Mouse (Mus musculus): ENCODE data around the gene Cubn. TPM values are rescaled to one million over a fixed set of nuclear protein-coding genes. Genes with fewer than 3 reads are reported as not detected.

Gene Cubn
- total and polyA plus RNA-seq, 2 experiments from 2014 or later, result 0.39 to 1.9 TPM

DNA sequence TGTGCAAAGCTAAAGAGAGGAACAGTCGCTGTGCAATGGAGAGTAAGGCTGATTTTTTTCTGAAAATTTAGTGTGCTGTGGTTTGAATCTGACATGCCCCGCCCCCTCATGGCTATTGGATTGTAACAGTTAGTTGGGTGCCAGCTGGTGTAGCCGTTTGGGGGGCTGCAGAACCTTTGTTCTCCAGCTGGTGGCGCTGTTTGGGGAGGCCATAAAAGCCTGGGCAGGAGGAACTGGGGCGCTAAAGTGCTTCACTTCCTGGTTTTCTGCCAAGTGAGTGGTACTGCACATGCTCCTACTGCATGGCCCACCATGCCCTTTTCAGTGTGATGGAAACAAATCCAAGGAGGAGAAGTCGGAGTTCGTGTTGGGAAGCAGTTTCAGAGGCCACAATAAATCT, 215.7 kb downstream of the Cubn start:
- Histone ChIP-seq H3K27me3 (ENCODE audit: insufficient read depth, low read length) (no peaks in the 10 kb centered on the region), H3K4me2 (ENCODE audit: low read depth, low read length, poor library complexity, severe bottlenecking) (no peak overlapping the region), H3K36me3 (ENCODE audit: insufficient read depth, low read length) (no peaks in the 10 kb centered on the region), H3K27ac (ENCODE audit: low read depth, low read length) (no peak overlapping the region), H3K9ac (replicated peaks; ENCODE audit: low read length, poor library complexity, severe bottlenecking) (no peak overlapping the region), H3K4me3 (ENCODE audit: low read depth, low read length) (no peak overlapping the region), H3K4me1 (ENCODE audit: insufficient read depth, low read length) (peaks cover under 1% of the 10 kb centered on the region; the same call in 1 of the 2 replicates), H3K9me3 (ENCODE audit: low read length) (no peaks in the 10 kb centered on the region)
- DNase-seq (ENCODE audit: low spot score) (no peak), ATAC-seq (ENCODE audit: low FRiP score) (no peak)
- WGBS, result 65% methylated on average over 7 of the region's 7 CpGs
- TF ChIP-seq CTCF (IDR thresholded peaks at IDR 0.05), result peak; percentile 28

DNA sequence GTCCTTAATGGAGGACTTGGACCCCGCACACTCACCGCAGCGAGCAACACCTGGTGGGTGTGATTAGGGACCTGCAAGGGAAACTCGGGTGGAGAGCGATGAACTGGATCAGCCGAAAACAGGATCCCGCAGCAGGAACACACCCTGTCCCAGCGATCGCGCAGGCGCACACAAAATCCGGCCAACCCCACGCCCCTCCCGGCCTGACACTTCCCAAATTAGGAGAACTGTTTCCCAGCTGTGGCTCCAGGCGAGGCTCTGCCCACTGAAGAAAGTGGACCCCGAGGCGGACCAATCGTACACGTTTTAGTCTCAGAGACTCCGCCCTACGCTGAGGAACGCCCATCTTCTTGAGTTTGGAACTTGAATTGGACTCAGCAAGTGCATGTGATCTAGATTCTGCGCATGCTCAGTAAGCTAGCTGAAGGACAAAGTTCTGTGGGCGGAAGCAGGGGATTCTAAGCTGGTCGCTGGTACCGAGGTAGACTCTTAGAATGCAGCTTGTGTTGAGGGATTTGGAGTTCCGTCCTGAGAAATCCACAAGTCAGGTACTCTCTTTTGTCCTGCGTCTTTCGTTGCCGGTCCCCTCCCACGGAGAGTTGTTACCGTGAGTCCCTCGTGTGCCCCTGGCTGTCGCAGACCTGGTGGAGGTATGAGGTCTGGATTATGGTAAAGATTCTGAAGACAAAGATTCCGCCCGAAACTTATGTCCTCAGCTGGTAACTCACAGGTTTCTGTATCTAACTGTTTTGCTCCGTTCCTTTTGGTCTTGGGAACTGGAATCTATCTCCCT, 220.3 kb downstream of the Cubn start, which contains the start of gene Rsu1:
Rsu1 (minus strand) TSS at position 251 of the 793 bp plus-strand sequence.
- H3K9ac ChIP-seq (replicated peaks; ENCODE audit: low read length, poor library complexity, severe bottlenecking), result peak within 1 kb of the TSS; percentile 59

DNA sequence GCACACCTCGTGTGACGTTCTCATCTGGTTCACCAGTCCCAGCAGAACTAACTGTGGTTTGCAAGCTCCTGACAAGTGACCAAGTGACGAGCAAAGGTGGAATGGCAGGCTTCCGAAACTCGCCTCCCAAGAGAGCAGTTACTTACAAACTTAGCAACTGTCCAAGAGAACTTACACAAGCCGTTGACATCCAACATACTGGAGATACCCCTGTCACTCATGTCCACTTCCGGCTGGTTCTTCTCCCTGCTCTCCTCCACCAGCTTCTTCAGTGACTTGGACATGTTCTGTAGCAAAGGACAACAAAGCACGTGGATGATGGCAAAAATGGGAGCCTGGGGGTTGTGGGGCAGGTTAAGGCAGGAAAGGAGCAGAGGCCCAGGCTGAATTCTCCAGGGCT, 220.9 kb downstream of the Cubn start:
- Histone ChIP-seq H3K9me3 (ENCODE audit: low read length) (no peaks in the 10 kb centered on the region), H3K4me1 (ENCODE audit: insufficient read depth, low read length) (peaks cover 5% of the 10 kb centered on the region; the same call in 1 of the 2 replicates), H3K4me2 (ENCODE audit: low read depth, low read length, poor library complexity, severe bottlenecking) (peak overlapping the region; percentile 91), H3K36me3 (ENCODE audit: insufficient read depth, low read length) (no peaks in the 10 kb centered on the region), H3K4me3 (ENCODE audit: low read depth, low read length) (peak overlapping the region; percentile 63), H3K27me3 (ENCODE audit: insufficient read depth, low read length) (no peaks in the 10 kb centered on the region), H3K9ac (replicated peaks; ENCODE audit: low read length, poor library complexity, severe bottlenecking) (peak overlapping the region; percentile 56), H3K27ac (ENCODE audit: low read depth, low read length) (peak overlapping the region; percentile 68; the same call in 1 of the 2 replicates)
- ATAC-seq (ENCODE audit: low FRiP score) (no peak), DNase-seq (ENCODE audit: low spot score) (no peak)
- TF ChIP-seq CTCF (IDR thresholded peaks at IDR 0.05), result no peak
- WGBS, result 52% methylated on average over 8 of the region's 8 CpGs

More for the DNA sequence above, 220.3 kb downstream of the Cubn start, which contains the start of gene Rsu1:
- no peaks in the 10 kb centered on the region for H3K27me3 ChIP-seq (ENCODE audit: insufficient read depth, low read length)
- TF ChIP-seq CTCF (IDR thresholded peaks at IDR 0.05), result no peak
- peak; percentile 100 for DNase-seq (ENCODE audit: low spot score)
- peaks cover 5% of the 10 kb centered on the region; the same call in 1 of the 2 replicates for H3K4me1 ChIP-seq (ENCODE audit: insufficient read depth, low read length)
- peak within 1 kb of the TSS; percentile 91 for H3K4me2 ChIP-seq (ENCODE audit: low read depth, low read length, poor library complexity, severe bottlenecking)
- peak within 1 kb of the TSS; percentile 63 for H3K4me3 ChIP-seq (ENCODE audit: low read depth, low read length)
- peak; percentile 99 for ATAC-seq (ENCODE audit: low FRiP score)
- no peaks in the 10 kb centered on the region for H3K9me3 ChIP-seq (ENCODE audit: low read length)
- H3K36me3 ChIP-seq (ENCODE audit: insufficient read depth, low read length), result no peaks in the 10 kb centered on the region
- 1% methylated on average over 37 of the region's 37 CpGs for WGBS
- H3K27ac ChIP-seq (ENCODE audit: low read depth, low read length), result peak within 1 kb of the TSS; percentile 68; the same call in 1 of the 2 replicates

DNA sequence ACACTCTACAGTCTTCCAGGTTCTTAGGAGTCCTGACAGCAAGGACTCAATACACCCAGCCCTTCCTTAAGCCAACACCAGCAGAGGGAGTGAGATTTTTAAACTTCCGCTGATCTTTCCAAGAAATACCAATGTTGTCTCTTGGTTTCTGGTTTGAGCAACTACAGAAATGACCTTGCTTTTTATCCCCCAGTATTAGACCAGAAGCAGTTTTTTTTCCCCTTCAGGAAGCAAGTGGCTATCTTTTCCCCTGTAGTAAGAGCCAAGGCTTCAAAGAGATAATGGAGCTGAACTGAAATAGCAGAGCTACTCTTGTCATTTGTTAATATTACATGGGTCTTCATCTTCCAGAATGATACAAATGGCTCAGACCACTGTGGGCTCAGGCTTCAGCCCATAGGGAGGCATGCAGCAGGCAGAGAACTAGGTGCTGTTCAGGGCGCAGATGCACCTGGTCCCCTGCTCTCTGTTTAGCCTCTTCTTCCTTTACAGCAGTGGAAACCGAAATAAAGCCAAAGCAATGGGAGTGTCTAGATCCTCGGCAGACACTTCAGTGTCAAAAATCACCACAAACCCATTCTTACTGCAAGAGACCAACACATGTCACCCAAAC, 222.8 kb downstream of the Cubn start:
- no peak overlapping the region for H3K9ac ChIP-seq (replicated peaks; ENCODE audit: low read length, poor library complexity, severe bottlenecking)
- no peaks in the 10 kb centered on the region for H3K36me3 ChIP-seq (ENCODE audit: insufficient read depth, low read length)
- WGBS, result 96% methylated on average over 4 of the region's 4 CpGs
- peaks cover 5% of the 10 kb centered on the region; the same call in 1 of the 2 replicates for H3K4me1 ChIP-seq (ENCODE audit: insufficient read depth, low read length)
- no peak overlapping the region for H3K4me3 ChIP-seq (ENCODE audit: low read depth, low read length)
- DNase-seq (ENCODE audit: low spot score) (no peak), ATAC-seq (ENCODE audit: low FRiP score) (no peak)
- H3K27ac ChIP-seq (ENCODE audit: low read depth, low read length), result no peak overlapping the region
- no peaks in the 10 kb centered on the region for H3K9me3 ChIP-seq (ENCODE audit: low read length)
- no peaks in the 10 kb centered on the region for H3K27me3 ChIP-seq (ENCODE audit: insufficient read depth, low read length)
- no peak for TF ChIP-seq CTCF (IDR thresholded peaks at IDR 0.05)
- H3K4me2 ChIP-seq (ENCODE audit: low read depth, low read length, poor library complexity, severe bottlenecking), result no peak overlapping the region

DNA sequence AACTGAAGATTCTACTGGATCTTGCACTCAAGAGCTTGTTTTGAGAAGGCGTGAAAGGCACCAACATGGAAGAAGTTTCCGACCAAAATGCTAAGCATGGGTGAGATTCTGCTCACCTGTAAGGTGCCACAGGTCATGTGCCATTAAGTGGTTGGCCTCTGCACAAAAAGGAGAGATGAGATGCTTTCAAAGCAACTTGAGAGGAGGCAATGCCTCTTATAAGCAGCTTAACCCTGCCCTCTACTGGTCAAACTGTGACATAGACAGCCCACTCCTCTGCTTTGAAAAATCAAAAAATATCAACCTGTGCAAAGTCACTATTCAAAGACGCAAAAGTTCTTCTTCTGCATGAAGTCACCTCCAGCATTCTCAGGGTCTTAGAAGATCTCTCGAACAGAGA, 226.7 kb downstream of the Cubn start:
- Histone ChIP-seq H3K4me1 (ENCODE audit: insufficient read depth, low read length) (no peaks in the 10 kb centered on the region), H3K9me3 (ENCODE audit: low read length) (no peaks in the 10 kb centered on the region), H3K4me2 (ENCODE audit: low read depth, low read length, poor library complexity, severe bottlenecking) (no peak overlapping the region), H3K36me3 (ENCODE audit: insufficient read depth, low read length) (no peaks in the 10 kb centered on the region), H3K9ac (replicated peaks; ENCODE audit: low read length, poor library complexity, severe bottlenecking) (no peak overlapping the region), H3K27ac (ENCODE audit: low read depth, low read length) (no peak overlapping the region), H3K27me3 (ENCODE audit: insufficient read depth, low read length) (no peaks in the 10 kb centered on the region), H3K4me3 (ENCODE audit: low read depth, low read length) (no peak overlapping the region)
- peak; percentile 79 for DNase-seq (ENCODE audit: low spot score)
- peak; percentile 90 for TF ChIP-seq CTCF (IDR thresholded peaks at IDR 0.05)
- ATAC-seq (ENCODE audit: low FRiP score), result peak; percentile 62; the same call in 1 of the 2 replicates
- 48% methylated on average over 4 of the region's 4 CpGs for WGBS

DNA sequence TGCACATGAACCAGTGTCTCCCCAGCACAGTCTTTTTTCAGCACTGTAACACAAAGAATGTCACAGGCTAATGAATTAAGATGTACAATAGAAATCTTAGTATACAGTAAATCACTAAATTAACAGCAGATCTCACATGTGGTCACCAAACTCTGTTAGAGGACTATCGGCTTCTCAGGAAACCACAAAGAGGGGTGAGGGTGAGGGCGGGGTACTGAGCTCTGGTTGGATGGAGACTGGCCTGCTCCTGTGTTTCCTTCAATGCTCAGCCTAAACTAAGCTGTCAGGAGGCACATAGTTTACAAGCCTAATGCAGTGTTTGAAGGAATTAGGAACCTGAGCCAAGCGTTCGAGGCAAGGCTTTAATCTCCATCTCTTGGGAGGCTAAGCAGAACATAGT, 228.5 kb downstream of the Cubn start:
- 72% methylated on average over 4 of the region's 4 CpGs for WGBS
- no peak overlapping the region for H3K9ac ChIP-seq (replicated peaks; ENCODE audit: low read length, poor library complexity, severe bottlenecking)
- no peak for ATAC-seq (ENCODE audit: low FRiP score)

More for the DNA sequence above, 228.5 kb downstream of the Cubn start:
- DNase-seq (ENCODE audit: low spot score), result no peak
- Histone ChIP-seq H3K27me3 (ENCODE audit: insufficient read depth, low read length) (no peaks in the 10 kb centered on the region), H3K9me3 (ENCODE audit: low read length) (no peaks in the 10 kb centered on the region), H3K4me2 (ENCODE audit: low read depth, low read length, poor library complexity, severe bottlenecking) (no peak overlapping the region), H3K27ac (ENCODE audit: low read depth, low read length) (no peak overlapping the region), H3K4me3 (ENCODE audit: low read depth, low read length) (no peak overlapping the region), H3K4me1 (ENCODE audit: insufficient read depth, low read length) (no peaks in the 10 kb centered on the region), H3K36me3 (ENCODE audit: insufficient read depth, low read length) (no peaks in the 10 kb centered on the region)
- TF ChIP-seq CTCF (IDR thresholded peaks at IDR 0.05), result no peak

All from midbrain, postnatal 0 days (tissue).